Mouse (Mus musculus): ENCODE data around the gene Olfr718-ps1. TPM values are rescaled to one million over a fixed set of nuclear protein-coding genes. Genes with fewer than 3 reads are reported as not detected.

The Olfr718-ps1 gene
- polyA plus RNA-seq, 1 experiment, result not detected

DNA sequence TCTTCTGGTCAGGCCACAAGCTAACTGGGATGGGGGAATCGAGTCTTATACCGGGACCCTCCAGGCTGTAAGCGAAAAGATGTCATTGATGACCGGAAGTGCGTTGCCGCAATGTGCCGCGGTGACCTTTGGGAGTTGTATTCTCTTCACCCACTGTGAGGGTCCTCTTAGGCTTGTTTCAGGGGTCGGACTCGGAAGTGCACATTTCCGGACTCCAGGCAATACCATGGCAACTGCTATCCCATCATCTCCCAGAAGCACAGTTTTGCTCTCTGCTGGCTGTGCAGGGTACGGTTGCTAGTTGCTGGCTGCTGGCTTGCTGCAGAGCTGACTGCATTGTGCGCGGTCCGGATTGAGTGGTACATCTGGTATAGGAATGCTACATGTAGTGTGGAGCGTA lies 18.3 kb downstream of the Olfr718-ps1 start:
- H3K27ac ChIP-seq (ENCODE audit: insufficient read depth, low read depth, low read length), result no peak overlapping the region
- WGBS, result 86% methylated on average over 16 of the region's 16 CpGs
- H3K4me3 ChIP-seq (ENCODE audit: insufficient read depth, low read depth, low read length), result no peak overlapping the region
- no peaks in the 10 kb centered on the region for H3K36me3 ChIP-seq (ENCODE audit: control insufficient read depth, insufficient read depth, low read length)
- H3K4me1 ChIP-seq (ENCODE audit: control insufficient read depth, insufficient read depth, low read length), result no peaks in the 10 kb centered on the region
- DNase-seq, result no peak
- no peaks in the 10 kb centered on the region for H3K27me3 ChIP-seq (replicated peaks; ENCODE audit: control insufficient read depth, insufficient read depth, low read length)
- no peak for TF ChIP-seq CTCF (conservative IDR thresholded peaks at IDR 0.05; ENCODE audit: insufficient read depth, insufficient read length, low read depth, low read length)
- TF ChIP-seq POLR2A (IDR thresholded peaks at IDR 0.05; ENCODE audit: low read depth, low read length), result no peak

DNA sequence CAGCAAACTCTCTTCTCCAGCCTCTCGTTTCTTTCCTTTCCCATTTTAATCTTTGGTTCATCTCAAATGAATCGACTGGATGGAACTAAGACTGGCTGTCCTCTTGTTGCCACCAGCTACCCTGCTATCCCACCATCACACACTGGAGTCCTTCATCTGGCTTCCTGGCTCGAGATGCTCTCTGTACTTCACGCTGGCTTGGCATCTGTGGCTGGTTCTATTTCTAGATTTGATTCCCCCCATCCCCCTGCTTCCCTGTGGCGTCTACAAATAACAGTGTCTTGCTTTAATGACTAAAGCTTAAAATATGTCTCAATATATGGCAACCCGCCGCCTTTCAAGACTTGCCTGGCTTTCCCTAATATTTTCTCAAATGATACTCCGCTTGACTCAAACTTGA lies 19.5 kb downstream of the Olfr718-ps1 start:
- TF ChIP-seq POLR2A (IDR thresholded peaks at IDR 0.05; ENCODE audit: low read depth, low read length), result no peak
- TF ChIP-seq CTCF (conservative IDR thresholded peaks at IDR 0.05; ENCODE audit: insufficient read depth, insufficient read length, low read depth, low read length), result no peak
- no peak for DNase-seq
- WGBS, result 77% methylated on average over 8 of the region's 8 CpGs
- Histone ChIP-seq H3K36me3 (ENCODE audit: control insufficient read depth, insufficient read depth, low read length) (no peaks in the 10 kb centered on the region), H3K4me1 (ENCODE audit: control insufficient read depth, insufficient read depth, low read length) (no peaks in the 10 kb centered on the region), H3K4me3 (ENCODE audit: insufficient read depth, low read depth, low read length) (no peak overlapping the region), H3K27ac (ENCODE audit: insufficient read depth, low read depth, low read length) (no peak overlapping the region), H3K27me3 (replicated peaks; ENCODE audit: control insufficient read depth, insufficient read depth, low read length) (no peaks in the 10 kb centered on the region)

DNA sequence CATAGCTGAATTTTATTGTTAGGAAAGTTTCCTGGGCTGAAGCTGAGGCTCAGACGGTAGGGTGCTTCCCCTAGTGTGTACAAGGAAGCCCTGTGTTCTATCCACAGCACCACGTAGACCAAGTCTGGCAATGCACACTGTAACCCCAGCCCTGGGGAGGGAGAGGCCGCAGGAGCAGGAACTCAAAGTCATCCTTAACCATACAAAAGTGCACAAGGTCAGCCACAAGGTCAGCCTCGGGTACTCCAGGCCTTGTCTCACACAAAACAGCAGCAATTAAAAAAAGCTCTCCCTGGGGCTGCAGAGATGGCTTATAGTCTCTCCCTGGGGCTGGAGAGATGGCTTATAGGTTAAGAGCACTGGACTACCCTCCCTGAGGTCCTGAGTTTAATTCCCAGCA lies 20.5 kb downstream of the Olfr718-ps1 start:
- WGBS, result 64% methylated on average over 4 of the region's 4 CpGs
- Histone ChIP-seq H3K4me3 (ENCODE audit: insufficient read depth, low read depth, low read length) (no peak overlapping the region), H3K4me1 (ENCODE audit: control insufficient read depth, insufficient read depth, low read length) (no peaks in the 10 kb centered on the region), H3K36me3 (ENCODE audit: control insufficient read depth, insufficient read depth, low read length) (no peaks in the 10 kb centered on the region), H3K27ac (ENCODE audit: insufficient read depth, low read depth, low read length) (no peak overlapping the region), H3K27me3 (replicated peaks; ENCODE audit: control insufficient read depth, insufficient read depth, low read length) (no peaks in the 10 kb centered on the region)
- TF ChIP-seq POLR2A (IDR thresholded peaks at IDR 0.05; ENCODE audit: low read depth, low read length), result no peak
- DNase-seq, result no peak

DNA sequence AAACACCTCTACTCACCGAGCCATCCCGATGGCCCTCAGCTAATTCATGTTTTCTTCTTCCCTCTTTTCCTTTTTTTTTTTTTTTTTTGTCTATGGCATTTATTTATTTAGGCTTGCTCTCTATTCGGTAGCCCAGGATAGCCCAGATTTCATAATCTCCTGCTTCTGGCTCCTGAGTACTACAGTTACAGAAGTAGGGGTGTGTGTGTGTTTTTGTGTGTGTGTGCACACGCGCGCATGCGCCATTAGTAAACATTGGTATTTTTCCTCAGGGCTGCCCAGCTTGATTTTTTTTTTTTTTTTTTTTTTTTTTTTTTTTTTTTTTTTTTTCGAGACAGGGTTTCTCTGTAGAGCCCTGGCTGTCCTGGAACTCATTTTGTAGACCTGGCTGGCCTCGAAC lies 21.3 kb downstream of the Olfr718-ps1 start:
- H3K4me3 ChIP-seq (ENCODE audit: insufficient read depth, low read depth, low read length), result no peak overlapping the region
- no peaks in the 10 kb centered on the region for H3K27me3 ChIP-seq (replicated peaks; ENCODE audit: control insufficient read depth, insufficient read depth, low read length)
- no peak overlapping the region for H3K27ac ChIP-seq (ENCODE audit: insufficient read depth, low read depth, low read length)
- TF ChIP-seq CTCF (conservative IDR thresholded peaks at IDR 0.05; ENCODE audit: insufficient read depth, insufficient read length, low read depth, low read length) (no peak), POLR2A (IDR thresholded peaks at IDR 0.05; ENCODE audit: low read depth, low read length) (no peak)
- no peaks in the 10 kb centered on the region for H3K36me3 ChIP-seq (ENCODE audit: control insufficient read depth, insufficient read depth, low read length)
- H3K4me1 ChIP-seq (ENCODE audit: control insufficient read depth, insufficient read depth, low read length), result no peaks in the 10 kb centered on the region
- no peak for DNase-seq
- WGBS, result 91% methylated on average over 9 of the region's 9 CpGs

DNA sequence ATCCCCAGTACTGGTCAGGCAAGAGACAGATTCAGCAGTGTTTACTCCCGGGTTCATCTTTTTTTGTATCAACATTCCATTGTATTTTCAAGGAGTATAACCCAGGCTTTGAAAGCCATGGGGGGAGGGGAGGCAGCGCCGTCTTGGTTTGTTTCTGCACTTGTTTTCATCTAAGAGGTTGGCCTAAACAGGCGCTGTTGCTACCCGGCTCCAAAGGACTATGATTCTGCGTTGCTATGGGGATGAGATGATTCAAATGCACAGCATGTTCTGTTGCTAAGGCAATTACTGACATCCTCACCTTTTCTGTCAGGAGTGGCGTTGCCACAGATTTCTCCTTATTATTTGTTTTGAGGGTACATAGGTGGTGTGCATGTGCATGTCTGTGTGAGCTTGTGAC lies 21.8 kb downstream of the Olfr718-ps1 start:
- H3K27me3 ChIP-seq (replicated peaks; ENCODE audit: control insufficient read depth, insufficient read depth, low read length), result no peaks in the 10 kb centered on the region
- no peak overlapping the region for H3K4me3 ChIP-seq (ENCODE audit: insufficient read depth, low read depth, low read length)
- H3K27ac ChIP-seq (ENCODE audit: insufficient read depth, low read depth, low read length), result no peak overlapping the region
- DNase-seq, result no peak
- TF ChIP-seq CTCF (conservative IDR thresholded peaks at IDR 0.05; ENCODE audit: insufficient read depth, insufficient read length, low read depth, low read length) (no peak), POLR2A (IDR thresholded peaks at IDR 0.05; ENCODE audit: low read depth, low read length) (no peak)
- H3K4me1 ChIP-seq (ENCODE audit: control insufficient read depth, insufficient read depth, low read length), result no peaks in the 10 kb centered on the region
- 76% methylated on average over 7 of the region's 7 CpGs for WGBS
- H3K36me3 ChIP-seq (ENCODE audit: control insufficient read depth, insufficient read depth, low read length), result no peaks in the 10 kb centered on the region

DNA sequence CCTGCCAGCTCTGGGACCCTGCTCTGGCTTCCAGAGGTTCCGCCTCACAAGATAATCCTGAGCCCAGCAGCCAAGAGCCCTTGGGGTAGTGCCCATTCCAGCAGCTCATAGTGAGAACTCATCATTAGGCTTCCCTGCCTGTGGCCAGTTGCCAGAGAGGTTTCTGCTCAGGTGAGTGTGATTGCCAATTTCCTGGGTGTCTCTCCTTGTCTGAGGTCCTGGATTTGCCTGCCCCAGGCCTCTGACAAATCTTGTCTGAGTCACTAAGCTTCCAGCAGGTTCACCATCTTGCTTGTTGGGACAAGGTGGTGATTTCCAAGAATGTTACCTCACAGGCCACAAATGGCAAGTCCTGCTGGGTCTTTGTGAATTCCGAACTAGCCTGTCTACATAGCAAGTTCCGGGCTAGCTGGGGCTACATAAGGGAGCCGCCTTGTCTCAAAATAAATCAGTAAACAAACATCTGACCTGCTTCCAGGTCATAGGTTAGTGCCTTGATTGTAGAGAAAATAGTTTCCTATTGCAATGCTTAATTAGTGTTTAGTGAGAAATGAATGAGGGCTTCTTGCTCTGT lies 22.5 kb downstream of the Olfr718-ps1 start:
- H3K27ac ChIP-seq (ENCODE audit: insufficient read depth, low read depth, low read length), result no peak overlapping the region
- DNase-seq, result no peak
- H3K4me3 ChIP-seq (ENCODE audit: insufficient read depth, low read depth, low read length), result no peak overlapping the region
- no peaks in the 10 kb centered on the region for H3K36me3 ChIP-seq (ENCODE audit: control insufficient read depth, insufficient read depth, low read length)
- H3K4me1 ChIP-seq (ENCODE audit: control insufficient read depth, insufficient read depth, low read length), result no peaks in the 10 kb centered on the region
- no peaks in the 10 kb centered on the region for H3K27me3 ChIP-seq (replicated peaks; ENCODE audit: control insufficient read depth, insufficient read depth, low read length)
- 78% methylated on average over 4 of the region's 4 CpGs for WGBS
- TF ChIP-seq POLR2A (IDR thresholded peaks at IDR 0.05; ENCODE audit: low read depth, low read length) (no peak), CTCF (conservative IDR thresholded peaks at IDR 0.05; ENCODE audit: insufficient read depth, insufficient read length, low read depth, low read length) (no peak)

DNA sequence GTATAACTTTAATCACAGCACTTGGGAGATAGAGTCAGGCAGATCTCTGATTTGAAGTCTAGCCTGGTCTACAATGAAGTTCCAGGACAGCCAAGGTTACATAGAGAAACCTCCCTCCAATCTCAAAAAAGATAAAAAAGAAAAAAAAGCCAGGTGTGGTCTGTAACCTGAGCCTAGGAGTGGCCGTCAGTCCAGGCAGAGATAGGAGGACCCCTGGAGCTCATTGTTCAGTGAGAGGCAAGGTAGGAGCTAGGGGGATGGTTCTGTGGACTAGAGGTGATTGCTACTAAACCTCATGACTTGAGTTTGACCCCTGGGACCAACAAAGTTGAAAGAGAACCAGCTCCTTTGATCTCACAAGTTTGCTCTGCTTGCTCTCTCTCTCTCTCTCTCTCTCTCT lies 24.7 kb downstream of the Olfr718-ps1 start:
- DNase-seq, result no peak
- no peaks in the 10 kb centered on the region for H3K27me3 ChIP-seq (replicated peaks; ENCODE audit: control insufficient read depth, insufficient read depth, low read length)
- H3K4me3 ChIP-seq (ENCODE audit: insufficient read depth, low read depth, low read length), result no peak overlapping the region
- H3K4me1 ChIP-seq (ENCODE audit: control insufficient read depth, insufficient read depth, low read length), result no peaks in the 10 kb centered on the region
- no peak overlapping the region for H3K27ac ChIP-seq (ENCODE audit: insufficient read depth, low read depth, low read length)
- TF ChIP-seq POLR2A (IDR thresholded peaks at IDR 0.05; ENCODE audit: low read depth, low read length), result no peak
- no peak for TF ChIP-seq CTCF (conservative IDR thresholded peaks at IDR 0.05; ENCODE audit: insufficient read depth, insufficient read length, low read depth, low read length)
- no peaks in the 10 kb centered on the region for H3K36me3 ChIP-seq (ENCODE audit: control insufficient read depth, insufficient read depth, low read length)
- 38% methylated on average over 1 of the region's 1 CpGs for WGBS

DNA sequence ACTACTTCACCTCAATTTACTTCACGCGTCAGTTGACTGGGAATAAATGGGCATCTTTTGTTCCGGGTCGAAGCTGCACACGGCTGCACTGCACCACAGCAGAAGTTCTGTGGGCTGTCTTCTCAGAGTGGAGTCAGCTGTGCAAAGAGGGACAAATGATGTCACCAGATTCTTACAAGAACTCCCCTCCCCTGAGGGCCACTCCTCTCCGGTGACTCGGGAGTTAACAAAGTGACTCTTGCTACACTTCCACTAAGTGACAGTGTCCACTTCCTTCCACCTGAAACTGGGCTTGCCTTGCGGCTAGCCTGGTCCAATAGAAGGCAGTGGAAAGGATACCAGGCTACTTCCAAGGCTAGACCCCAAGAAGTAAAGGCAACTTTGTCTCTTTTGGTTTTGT lies 25.3 kb downstream of the Olfr718-ps1 start:
- no peak overlapping the region for H3K4me3 ChIP-seq (ENCODE audit: insufficient read depth, low read depth, low read length)
- no peaks in the 10 kb centered on the region for H3K36me3 ChIP-seq (ENCODE audit: control insufficient read depth, insufficient read depth, low read length)
- H3K4me1 ChIP-seq (ENCODE audit: control insufficient read depth, insufficient read depth, low read length), result no peaks in the 10 kb centered on the region
- no peak for TF ChIP-seq POLR2A (IDR thresholded peaks at IDR 0.05; ENCODE audit: low read depth, low read length)
- no peak for TF ChIP-seq CTCF (conservative IDR thresholded peaks at IDR 0.05; ENCODE audit: insufficient read depth, insufficient read length, low read depth, low read length)
- WGBS, result 66% methylated on average over 8 of the region's 8 CpGs
- DNase-seq, result no peak
- H3K27ac ChIP-seq (ENCODE audit: insufficient read depth, low read depth, low read length), result no peak overlapping the region
- no peaks in the 10 kb centered on the region for H3K27me3 ChIP-seq (replicated peaks; ENCODE audit: control insufficient read depth, insufficient read depth, low read length)

Measured in kidney, adult 2 months (tissue).